Mouse (Mus musculus) Patski (cell line): Measurements from ENCODE around the gene Atp1b2. TPM values are rescaled to one million over a fixed set of nuclear protein-coding genes. Genes with fewer than 3 reads are reported as not detected.

Experiments used
- ATAC-seq: fragments of 100-300 bp; one replicate; pipeline ENCODE4 v1.8.0; 2021
- CTCF ChIA-PET: fragments of 350-600 bp; sonication (Branson Sonifier 250); formaldehyde crosslinking; loops from one replicate; lab custom pipeline; 2022; ENCODE audit warnings: inconsistent platforms; lab: Charles Lee
- POLR2A ChIA-PET: fragments of 350-600 bp; sonication (Branson Sonifier 250); formaldehyde crosslinking; loops from one replicate; lab custom pipeline; 2022; ENCODE audit warnings: antibody characterized with exemption, inconsistent platforms; lab: Charles Lee
- DNase-seq: peaks from one replicate; pipeline ENCODE4 v3.0.0-alpha.2; 2011; ENCODE audit warnings: low read depth, low spot score
- H3K27me3 ChIP-seq: fragments of 371-371 bp; one replicate; pipeline ENCODE4 v1.5.1; 2021
- CTCF ChIP-seq: fragments of 100-300 bp; IDR thresholded peaks from one replicate; pipeline ENCODE4 v1.5.1; 2021
- in situ Hi-C: fragments of 300-500 bp; cut with MboI; formaldehyde crosslinking; loops from 3 replicates; pipeline ENCODE4 v1.11.1; 2018; ENCODE audit warnings: low pct_unique_long_range_greater_than_20kb, mixed read lengths
- polyA plus RNA-seq: library from polyadenylated mRNA; unstranded; gene quantifications from one replicate; pipeline ENCODE4 v1.2.3, GENCODE M21; 2021

Gene Atp1b2
- polyA plus RNA-seq, 1 experiment from 2014 or later, result 0.80 TPM

GRCm38 (mm10) chr11:69591899-69592637 lies 13.7 kb downstream of the Atp1b2 start:
- CTCF ChIA-PET, result no interaction called here
- no peaks in the 10 kb centered on the region for H3K27me3 ChIP-seq
- POLR2A ChIA-PET, result no interaction called here
- ATAC-seq (no peak), DNase-seq (no peak)
- in situ Hi-C loops, result no loop called here
- no peak for TF ChIP-seq CTCF

- no peaks in the 10 kb centered on the region for H3K27me3 ChIP-seq
- no peak for TF ChIP-seq CTCF
- DNase-seq (no peak), ATAC-seq (no peak)
- in situ Hi-C loops, result no loop called here
- ChIA-PET POLR2A (interaction anchor here (0.5 to 1.3 kb wide), 2 partner anchors 9 to 666 kb away, joined by 3 to 4 read pairs; no protein-coding TSS in a partner anchor), CTCF (no interaction called here)
These were observed 14.3 kb downstream of the Atp1b2 start for GRCm38 (mm10) chr11:69591424-69591823.

- in situ Hi-C loops, result no loop called here
- ChIA-PET POLR2A (interaction anchor here (1.3 kb wide), 1 partner anchor 9 kb away, joined by 4 read pairs; no protein-coding TSS in a partner anchor), CTCF (no interaction called here)
- TF ChIP-seq CTCF, result no peak
- ATAC-seq (no peak), DNase-seq (no peak)
- H3K27me3 ChIP-seq, result no peaks in the 10 kb centered on the region
These were observed 15.1 kb downstream of the Atp1b2 start for GRCm38 (mm10) chr11:69590622-69591021.

- POLR2A ChIA-PET, result no interaction called here
- in situ Hi-C loops, result no loop called here
- ATAC-seq (no peak), DNase-seq (no peak)
- CTCF ChIA-PET, result no interaction called here
- no peaks in the 10 kb centered on the region for H3K27me3 ChIP-seq
- TF ChIP-seq CTCF, result no peak
These were observed 16.4 kb downstream of the Atp1b2 start for GRCm38 (mm10) chr11:69589207-69589834.

- in situ Hi-C loops, result no loop called here
- DNase-seq (no peak), ATAC-seq (no peak)
- ChIA-PET CTCF (interaction anchor here (1.0 to 2.1 kb wide), 2 partner anchors 12 to 28 kb away, joined by 3 to 7 read pairs; no protein-coding TSS in a partner anchor), POLR2A (interaction anchor here (0.6 kb wide), 1 partner anchor 28 kb away, joined by 5 read pairs; no protein-coding TSS in a partner anchor)
- no peak for TF ChIP-seq CTCF
- H3K27me3 ChIP-seq, result no peaks in the 10 kb centered on the region
These were observed 19.9 kb downstream of the Atp1b2 start for GRCm38 (mm10) chr11:69585718-69586325.

- no peak for ATAC-seq
- no peak for DNase-seq
- ChIA-PET CTCF (interaction anchor here (2.1 kb wide), 1 partner anchor 29 kb away, joined by 7 read pairs; no protein-coding TSS in a partner anchor), POLR2A (no interaction called here)
- H3K27me3 ChIP-seq, result no peaks in the 10 kb centered on the region
- in situ Hi-C loops, result loop anchor here (5.0 kb wide), 1 partner anchor 37 kb away; the partner anchor contains the start of gene Sat2
- TF ChIP-seq CTCF, result no peak
These were observed 20.8 kb downstream of the Atp1b2 start for GRCm38 (mm10) chr11:69584937-69585336.

- in situ Hi-C loops, result loop anchor here (5.0 kb wide), 1 partner anchor 38 kb away; the partner anchor contains the start of gene Sat2
- no peak for DNase-seq
- ChIA-PET POLR2A (no interaction called here), CTCF (no interaction called here)
- TF ChIP-seq CTCF, result no peak
- H3K27me3 ChIP-seq, result no peaks in the 10 kb centered on the region
- no peak for ATAC-seq
These were observed 21.7 kb downstream of the Atp1b2 start for GRCm38 (mm10) chr11:69584008-69584407.

- TF ChIP-seq CTCF, result no peak
- no peaks in the 10 kb centered on the region for H3K27me3 ChIP-seq
- DNase-seq, result no peak
- CTCF ChIA-PET, result interaction anchor here (1.0 kb wide), 1 partner anchor 36 kb away, joined by 4 read pairs; no protein-coding TSS in a partner anchor
- in situ Hi-C loops, result loop anchor here (5.0 kb wide), 1 partner anchor 40 kb away; the partner anchor contains the start of gene Sat2
- ATAC-seq, result no peak
- POLR2A ChIA-PET, result interaction anchor here (1.2 to 1.5 kb wide), 2 partner anchors 8 to 18 kb away, joined by 3 to 4 read pairs; no protein-coding TSS in a partner anchor
These were observed 23.4 kb downstream of the Atp1b2 start for GRCm38 (mm10) chr11:69582230-69582805.

GRCm38 (mm10) chr11:69581814-69582213 lies 23.9 kb downstream of the Atp1b2 start:
- POLR2A ChIA-PET, result interaction anchor here (0.7 to 1.5 kb wide), 3 partner anchors 9 to 26 kb away, joined by 3 to 4 read pairs (median 3); no protein-coding TSS in a partner anchor

More at GRCm38 (mm10) chr11:69581814-69582213, 23.9 kb downstream of the Atp1b2 start:
- DNase-seq (no peak), ATAC-seq (no peak)
- CTCF ChIA-PET, result interaction anchor here (1.0 kb wide), 1 partner anchor 35 kb away, joined by 4 read pairs; no protein-coding TSS in a partner anchor
- no peak for TF ChIP-seq CTCF
- in situ Hi-C loops, result loop anchor here (5.0 kb wide), 1 partner anchor 40 kb away; the partner anchor contains the start of gene Sat2
- H3K27me3 ChIP-seq, result no peaks in the 10 kb centered on the region
